Comparison of ENCODE assay signal across 12 mouse cellular contexts in genomic region chr7:102000296-102000695, GRCm38 (mm10). TPM values are rescaled to one million over a fixed set of nuclear protein-coding genes. Genes with fewer than 3 reads are reported as not detected.
DNase-seq lines count a peak whose midpoint lies in the region; ATAC-seq lines count a peak whose summit lies in the region.
"Had no signal": no experiment of that assay in that cellular context is flagged by ENCODE, and none has a peak within 500 bp of the region (broad histone marks: within the 10 kb centered on the region; RNA-seq: fewer than 3 reads in every experiment).

No protein-coding gene starts in this region.

- H3K36me3 ChIP-seq in hindbrain, embryonic 15.5 days, result peaks cover 90% of the 10 kb centered on the region
- peaks cover 97% of the 10 kb centered on the region for H3K36me3 ChIP-seq in hindbrain, embryonic 13.5 days
- H3K36me3 ChIP-seq in limb, embryonic 13.5 days, result peaks cover 95% of the 10 kb centered on the region
- H3K36me3 ChIP-seq in limb, embryonic 10.5 days, result peaks cover 100% of the 10 kb centered on the region
- H3K36me3 ChIP-seq in stomach, embryonic 16.5 days (ENCODE audit: control insufficient read depth, insufficient read depth, low read length), result peaks cover 58% of the 10 kb centered on the region

- H3K4me1 ChIP-seq in hindbrain, embryonic 15.5 days (replicated peaks), result 0 out of 2 replicates have a peak, but pooled peaks cover 8% of the 10 kb centered on the region
- no peaks in the 10 kb centered on the region for H3K4me1 ChIP-seq in hindbrain, embryonic 13.5 days (replicated peaks)
- H3K4me1 ChIP-seq in limb, embryonic 13.5 days, result no peaks in the 10 kb centered on the region
- H3K4me1 ChIP-seq in limb, embryonic 10.5 days, result no peaks in the 10 kb centered on the region
- H3K4me1 ChIP-seq in stomach, embryonic 16.5 days (ENCODE audit: control insufficient read depth, insufficient read depth, low read length), result peaks cover 4% of the 10 kb centered on the region; the same call in 1 of the 2 replicates
- H3K4me1 ChIP-seq: forebrain, embryonic 12.5 days; midbrain, embryonic 10.5 days had no signal

- no peak overlapping the region for H3K4me3 ChIP-seq in hindbrain, embryonic 15.5 days
- H3K4me3 ChIP-seq in hindbrain, embryonic 13.5 days, result no peak overlapping the region
- H3K4me3 ChIP-seq in limb, embryonic 13.5 days, result no peak overlapping the region
- no peak overlapping the region for H3K4me3 ChIP-seq in limb, embryonic 10.5 days
- no peak overlapping the region for H3K4me3 ChIP-seq in stomach, embryonic 16.5 days (replicated peaks; ENCODE audit: low read length)
- H3K4me3 ChIP-seq: forebrain, embryonic 12.5 days; liver, embryonic 15.5 days; midbrain, embryonic 10.5 days had no signal

- no peak for ATAC-seq in hindbrain, embryonic 15.5 days (ENCODE audit: low FRiP score, low read depth)
- ATAC-seq in hindbrain, embryonic 13.5 days (ENCODE audit: low FRiP score), result no peak
- peak; percentile 52; the same call in 1 of the 2 replicates for ATAC-seq in limb, embryonic 13.5 days (ENCODE audit: low FRiP score, low read depth)
- ATAC-seq in stomach, embryonic 16.5 days (ENCODE audit: insufficient read depth, low FRiP score), result no peak

- no peak overlapping the region for H3K4me2 ChIP-seq in hindbrain, embryonic 15.5 days
- H3K4me2 ChIP-seq in hindbrain, embryonic 13.5 days, result no peak overlapping the region
- no peak overlapping the region for H3K4me2 ChIP-seq in limb, embryonic 13.5 days (replicated peaks)
- H3K4me2 ChIP-seq in stomach, embryonic 16.5 days (ENCODE audit: low read depth, low read length), result no peak overlapping the region
- H3K4me2 ChIP-seq: forebrain, embryonic 12.5 days; liver, embryonic 15.5 days had no signal

- peak; percentile 65 for DNase-seq in cerebellum, adult 9-11 months
- no peak for DNase-seq in cerebellum, adult 11 months
- no peak for DNase-seq in limb, embryonic 10.5 days (ENCODE audit: low spot score)
- no peak for DNase-seq in frontal cortex, postnatal 14 days (ENCODE audit: low spot score in 2 of 2)
- DNase-seq: right cerebral cortex, postnatal 14 days had no signal

- no peaks in the 10 kb centered on the region for H3K27me3 ChIP-seq in hindbrain, embryonic 15.5 days
- H3K27me3 ChIP-seq in hindbrain, embryonic 13.5 days, result no peaks in the 10 kb centered on the region
- H3K27me3 ChIP-seq in limb, embryonic 13.5 days, result no peaks in the 10 kb centered on the region
- H3K27me3 ChIP-seq in limb, embryonic 10.5 days (ENCODE audit: low read depth, poor library complexity, severe bottlenecking), result no peaks in the 10 kb centered on the region
- H3K27me3 ChIP-seq in stomach, embryonic 16.5 days (ENCODE audit: control insufficient read depth, insufficient read depth, low read length), result no peaks in the 10 kb centered on the region
- H3K27me3 ChIP-seq: forebrain, embryonic 12.5 days; liver, embryonic 15.5 days had no signal

- no peak overlapping the region for H3K9ac ChIP-seq in hindbrain, embryonic 15.5 days
- H3K9ac ChIP-seq in hindbrain, embryonic 13.5 days, result no peak overlapping the region
- H3K9ac ChIP-seq in limb, embryonic 13.5 days, result no peak overlapping the region
- H3K9ac ChIP-seq in stomach, embryonic 16.5 days (ENCODE audit: low read length), result no peak overlapping the region
- H3K9ac ChIP-seq: forebrain, embryonic 12.5 days; liver, embryonic 15.5 days had no signal

- WGBS in hindbrain, embryonic 15.5 days, result 82% methylated on average over 8 of the region's 8 CpGs
- 88% methylated on average over 8 of the region's 8 CpGs for WGBS in hindbrain, embryonic 13.5 days
- 85% methylated on average over 8 of the region's 8 CpGs for WGBS in limb, embryonic 13.5 days
- 94% methylated on average over 8 of the region's 8 CpGs for WGBS in limb, embryonic 10.5 days
- WGBS in stomach, embryonic 16.5 days, result 88% methylated on average over 8 of the region's 8 CpGs

- peak overlapping the region; percentile 21; the same call in 1 of the 2 replicates for H3K27ac ChIP-seq in hindbrain, embryonic 15.5 days (replicated peaks)
- no peak overlapping the region; the same call in none of the 2 replicates for H3K27ac ChIP-seq in hindbrain, embryonic 13.5 days
- H3K27ac ChIP-seq in limb, embryonic 13.5 days, result 0 out of 2 replicates have a peak overlapping the region, but pooled peaks have one; percentile 72
- H3K27ac ChIP-seq in limb, embryonic 10.5 days, result no peak overlapping the region
- H3K27ac ChIP-seq in stomach, embryonic 16.5 days (ENCODE audit: low read length), result 0 out of 2 replicates have a peak overlapping the region, but pooled peaks have one; percentile 31
- H3K27ac ChIP-seq: forebrain, embryonic 12.5 days; liver, embryonic 15.5 days had no signal

- no peaks in the 10 kb centered on the region for H3K9me3 ChIP-seq in hindbrain, embryonic 15.5 days
- no peaks in the 10 kb centered on the region for H3K9me3 ChIP-seq in hindbrain, embryonic 13.5 days
- H3K9me3 ChIP-seq in limb, embryonic 13.5 days, result no peaks in the 10 kb centered on the region
- H3K9me3 ChIP-seq in limb, embryonic 10.5 days (replicated peaks), result no peaks in the 10 kb centered on the region
- no peaks in the 10 kb centered on the region for H3K9me3 ChIP-seq in stomach, embryonic 16.5 days (replicated peaks; ENCODE audit: control insufficient read depth, low read length)
- H3K9me3 ChIP-seq: forebrain, embryonic 12.5 days; liver, embryonic 15.5 days; midbrain, embryonic 10.5 days had no signal

RNA-seq across cellular contexts. Expression of gene Il18bp, which starts 18.2 kb away (rescaled TPM):
- polyA plus RNA-seq in hindbrain, embryonic 15.5 days (2015; fragmentation: Nextera tagmentation; extraction: Ambion mirVana), result 4.7 and 5.4 TPM in 2 replicates
- polyA plus RNA-seq in hindbrain, embryonic 13.5 days (2015; fragmentation: Nextera tagmentation; extraction: Ambion mirVana), result 4.5 and 4.8 TPM in 2 replicates
- 3.6 and 3.9 TPM in 2 replicates for polyA plus RNA-seq in limb, embryonic 13.5 days (2015; fragmentation: Nextera tagmentation; extraction: Ambion mirVana)
- 2.3 and 3.4 TPM in 2 replicates for polyA plus RNA-seq in limb, embryonic 10.5 days (2016; fragmentation: Nextera tagmentation; extraction: Ambion mirVana)
- polyA plus RNA-seq in stomach, embryonic 16.5 days (2015; fragmentation: Nextera tagmentation; extraction: Ambion mirVana), result 2.6 and 3.3 TPM in 2 replicates

Comparison
In these comparisons a context has a peak if more than half of its experiments do, and no peak if none do; other contexts are left out.
1. H3K27ac ChIP-seq: peak in hindbrain, embryonic 15.5 days (single experiment), limb, embryonic 13.5 days (single experiment) and stomach, embryonic 16.5 days (single experiment); none in hindbrain, embryonic 13.5 days (single experiment) and limb, embryonic 10.5 days (single experiment).